Comparison of ENCODE assay signal across 10 mouse cellular contexts in the genomic region with DNA sequence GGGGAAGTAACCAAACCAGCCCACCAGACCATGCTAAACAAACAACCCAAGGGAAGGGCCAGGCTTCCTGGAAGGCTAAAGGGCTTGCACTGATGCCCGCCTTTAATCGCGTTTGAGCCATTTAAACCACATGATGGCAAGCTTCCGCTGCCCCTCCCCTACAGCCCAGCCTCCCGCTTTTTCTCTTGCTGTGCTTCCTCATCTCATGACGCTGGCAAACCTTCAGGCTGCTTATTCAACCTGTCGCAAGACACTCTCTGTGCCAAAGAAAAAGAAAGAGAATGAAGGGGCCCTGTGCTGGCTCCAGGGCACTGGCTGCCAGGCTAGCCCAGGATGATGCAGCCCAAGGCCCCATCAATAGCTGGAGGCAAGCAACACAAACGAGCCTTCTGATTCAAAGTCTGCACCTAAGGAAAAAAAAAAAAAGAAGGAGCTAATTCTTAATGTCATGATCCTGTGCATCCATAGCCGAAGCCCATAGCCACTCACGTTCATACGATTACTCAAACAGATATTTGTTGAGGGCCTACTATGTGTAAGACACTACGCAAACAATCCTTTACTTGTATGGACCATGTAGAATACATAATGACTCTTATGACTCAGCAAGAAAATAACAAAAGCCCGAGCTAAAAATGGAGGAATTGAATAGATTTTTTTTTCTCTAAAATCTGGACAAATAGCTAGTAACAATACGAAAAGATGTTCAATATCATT.
DNase-seq lines count a peak whose midpoint lies in the region; ATAC-seq and TF ChIP-seq lines count a peak whose summit lies in the region.
"Had no signal": no experiment of that assay in that cellular context is flagged by ENCODE, and none has a peak within 500 bp of the region (broad histone marks: within the 10 kb centered on the region; RNA-seq: fewer than 3 reads in every experiment).

No protein-coding gene starts in this region.

- WGBS in embryonic facial prominence, embryonic 14.5 days, result 61% methylated on average over 14 of the region's 14 CpGs
- WGBS in embryonic facial prominence, embryonic 10.5 days, result 64% methylated on average over 14 of the region's 14 CpGs
- 62% methylated on average over 14 of the region's 14 CpGs for WGBS in heart, embryonic 16.5 days
- WGBS in liver, embryonic 12.5 days (ENCODE audit: insufficient replicate concordance), result 33% methylated on average over 14 of the region's 14 CpGs
- 36% methylated on average over 14 of the region's 14 CpGs for whole genome bisulfite sequencing in spleen, adult 2 months

- H3K4me2 ChIP-seq in embryonic facial prominence, embryonic 14.5 days (ENCODE audit: low read depth, low read length), result no peak overlapping the region
- 0 out of 2 replicates have a peak overlapping the region, but pooled peaks have one; percentile 4 for H3K4me2 ChIP-seq in heart, embryonic 16.5 days (ENCODE audit: low read depth, low read length)
- H3K4me2 ChIP-seq in liver, embryonic 12.5 days, result no peak overlapping the region
- H3K4me2 ChIP-seq: lung, embryonic 15.5 days had no signal

- no peaks in the 10 kb centered on the region for H3K36me3 ChIP-seq in embryonic facial prominence, embryonic 14.5 days (ENCODE audit: control insufficient read depth, insufficient read depth, low read length)
- no peaks in the 10 kb centered on the region for H3K36me3 ChIP-seq in embryonic facial prominence, embryonic 10.5 days (replicated peaks)
- H3K36me3 ChIP-seq in heart, embryonic 16.5 days (ENCODE audit: control insufficient read depth, insufficient read depth), result no peaks in the 10 kb centered on the region
- no peaks in the 10 kb centered on the region for H3K36me3 ChIP-seq in liver, embryonic 12.5 days
- H3K36me3 ChIP-seq in spleen, adult 2 months (ENCODE audit: control insufficient read depth, insufficient read depth, low read length), result no peaks in the 10 kb centered on the region
- H3K36me3 ChIP-seq: lung, embryonic 15.5 days had no signal

- DNase-seq in embryonic facial prominence, embryonic 14.5 days (ENCODE audit: low spot score), result peak; percentile 14
- DNase-seq in embryonic facial prominence, embryonic 10.5 days (ENCODE audit: low spot score), result no peak
- DNase-seq in ovary, adult 18-20 months (ENCODE audit: low spot score), result peak; percentile 11
- no peak for DNase-seq in ovary, postnatal 10 days (ENCODE audit: low spot score)
- peak; percentile 42 to 70 for DNase-seq in spleen, adult 2 months (ENCODE audit: low read depth in 1 of 2, low spot score in 2 of 2)
- DNase-seq in urinary bladder, postnatal 4 days (ENCODE audit: low spot score in 2 of 2), result no peak

- no peak for TF ChIP-seq CTCF in spleen, adult 2 months (IDR thresholded peaks at IDR 0.05; ENCODE audit: extremely low read depth, insufficient read depth, insufficient read length, insufficient replicate concordance)

- no peak overlapping the region for H3K9ac ChIP-seq in embryonic facial prominence, embryonic 14.5 days (ENCODE audit: low read depth, low read length)
- H3K9ac ChIP-seq in heart, embryonic 16.5 days (ENCODE audit: low read length), result no peak overlapping the region
- no peak overlapping the region for H3K9ac ChIP-seq in liver, embryonic 12.5 days
- H3K9ac ChIP-seq: lung, embryonic 15.5 days had no signal

- TF ChIP-seq POLR2A in spleen, adult 2 months (IDR thresholded peaks at IDR 0.05; ENCODE audit: low read depth, low read length), result no peak

- no peak overlapping the region for H3K4me3 ChIP-seq in embryonic facial prominence, embryonic 14.5 days (ENCODE audit: low read depth, low read length)
- H3K4me3 ChIP-seq in embryonic facial prominence, embryonic 10.5 days, result no peak overlapping the region
- H3K4me3 ChIP-seq in heart, embryonic 16.5 days (ENCODE audit: low read length), result no peak overlapping the region
- no peak overlapping the region for H3K4me3 ChIP-seq in liver, embryonic 12.5 days
- peak overlapping the region; percentile 24; the same call in 1 of the 2 replicates for H3K4me3 ChIP-seq in spleen, adult 2 months (ENCODE audit: extremely low read depth, insufficient read depth, insufficient read length)
- H3K4me3 ChIP-seq: lung, embryonic 15.5 days had no signal

- H3K27me3 ChIP-seq in embryonic facial prominence, embryonic 14.5 days (replicated peaks; ENCODE audit: control insufficient read depth, insufficient read depth, low read length), result no peaks in the 10 kb centered on the region
- 0 out of 2 replicates have a peak, but pooled peaks cover 6% of the 10 kb centered on the region for H3K27me3 ChIP-seq in embryonic facial prominence, embryonic 10.5 days (replicated peaks; ENCODE audit: low read depth, poor library complexity, severe bottlenecking)
- H3K27me3 ChIP-seq in heart, embryonic 16.5 days (ENCODE audit: control insufficient read depth, insufficient read depth, low read length), result no peaks in the 10 kb centered on the region
- H3K27me3 ChIP-seq in liver, embryonic 12.5 days (replicated peaks), result no peaks in the 10 kb centered on the region
- H3K27me3 ChIP-seq in spleen, adult 2 months (ENCODE audit: control insufficient read depth, insufficient read depth, low read length), result no peaks in the 10 kb centered on the region
- H3K27me3 ChIP-seq: lung, embryonic 15.5 days; Patski had no signal

- H3K27ac ChIP-seq in embryonic facial prominence, embryonic 14.5 days (replicated peaks; ENCODE audit: low read depth, low read length), result no peak overlapping the region
- no peak overlapping the region for H3K27ac ChIP-seq in embryonic facial prominence, embryonic 10.5 days (replicated peaks)
- H3K27ac ChIP-seq in heart, embryonic 16.5 days (ENCODE audit: low read length), result no peak overlapping the region
- H3K27ac ChIP-seq in liver, embryonic 12.5 days, result peak overlapping the region; percentile 37
- H3K27ac ChIP-seq in spleen, adult 2 months (ENCODE audit: insufficient read depth, low read length), result peak overlapping the region; percentile 76
- H3K27ac ChIP-seq: lung, embryonic 15.5 days had no signal

- no peaks in the 10 kb centered on the region for H3K4me1 ChIP-seq in embryonic facial prominence, embryonic 14.5 days (ENCODE audit: control insufficient read depth, insufficient read depth, low read length)
- peaks cover 6% of the 10 kb centered on the region; the same call in 1 of the 2 replicates for H3K4me1 ChIP-seq in embryonic facial prominence, embryonic 10.5 days
- H3K4me1 ChIP-seq in heart, embryonic 16.5 days (ENCODE audit: control insufficient read depth, insufficient read depth, low read length), result peaks cover 7% of the 10 kb centered on the region; the same call in 1 of the 2 replicates
- peaks cover 25% of the 10 kb centered on the region for H3K4me1 ChIP-seq in liver, embryonic 12.5 days
- peaks cover 9% of the 10 kb centered on the region; the same call in 1 of the 2 replicates for H3K4me1 ChIP-seq in spleen, adult 2 months (ENCODE audit: control insufficient read depth, insufficient read depth, insufficient read length)

- ATAC-seq in embryonic facial prominence, embryonic 14.5 days (ENCODE audit: low read depth), result no peak
- no peak for ATAC-seq in heart, embryonic 16.5 days (replicated peaks; ENCODE audit: extremely low read depth, insufficient read depth, low FRiP score)
- ATAC-seq in liver, embryonic 12.5 days, result no peak
- ATAC-seq: Patski had no signal

- no peaks in the 10 kb centered on the region for H3K9me3 ChIP-seq in embryonic facial prominence, embryonic 14.5 days (ENCODE audit: control insufficient read depth, low read length)
- no peaks in the 10 kb centered on the region for H3K9me3 ChIP-seq in embryonic facial prominence, embryonic 10.5 days
- no peaks in the 10 kb centered on the region for H3K9me3 ChIP-seq in heart, embryonic 16.5 days (replicated peaks; ENCODE audit: control insufficient read depth, low read length)
- no peaks in the 10 kb centered on the region for H3K9me3 ChIP-seq in liver, embryonic 12.5 days (replicated peaks)
- H3K9me3 ChIP-seq: lung, embryonic 15.5 days had no signal

Comparison
In these comparisons a context has a peak if more than half of its experiments do, and no peak if none do; other contexts are left out.
1. DNase-seq: peak in embryonic facial prominence, embryonic 14.5 days (single experiment), ovary, adult 18-20 months (single experiment) and spleen, adult 2 months (2 of 2); none in embryonic facial prominence, embryonic 10.5 days (single experiment), ovary, postnatal 10 days (single experiment) and urinary bladder, postnatal 4 days (0 of 2).
2. H3K27ac ChIP-seq: peak in liver, embryonic 12.5 days (single experiment) and spleen, adult 2 months (single experiment); none in embryonic facial prominence, embryonic 14.5 days (single experiment), embryonic facial prominence, embryonic 10.5 days (single experiment) and heart, embryonic 16.5 days (single experiment).